Mouse (Mus musculus): Measurements from ENCODE around the gene Mical3.

The Mical3 gene

GRCm38 (mm10) chr6:120901776-120902645 is 228.8 kb downstream of the Mical3 start:
- no peak for DNase-seq (ENCODE audit: low spot score)

GRCm38 (mm10) chr6:120898188-120898833 is 232.5 kb downstream of the Mical3 start:
- no peak for DNase-seq (ENCODE audit: low spot score)

- no peak for DNase-seq (ENCODE audit: low spot score)
These were observed 236.3 kb downstream of the Mical3 start for GRCm38 (mm10) chr6:120894524-120894923.

GRCm38 (mm10) chr6:120894089-120894488 is 236.7 kb downstream of the Mical3 start:
- DNase-seq (ENCODE audit: low spot score) = no peak

GRCm38 (mm10) chr6:120886696-120887095 is 244.1 kb downstream of the Mical3 start:
- DNase-seq (ENCODE audit: low spot score) = no peak

GRCm38 (mm10) chr6:120884436-120884835 is 246.4 kb downstream of the Mical3 start:
- no peak for DNase-seq (ENCODE audit: low spot score)
